Comparison of ENCODE assay signal across 14 mouse cellular contexts in genomic region chr2:20964461-20964860, GRCm38 (mm10). TPM values are rescaled to one million over a fixed set of nuclear protein-coding genes. Genes with fewer than 3 reads are reported as not detected.
DNase-seq lines count a peak whose midpoint lies in the region; ATAC-seq and TF ChIP-seq lines count a peak whose summit lies in the region.
"Had no signal": no experiment of that assay in that cellular context is flagged by ENCODE, and none has a peak within 500 bp of the region (broad histone marks: within the 10 kb centered on the region; RNA-seq: fewer than 3 reads in every experiment).

No protein-coding gene starts in this region.

- H3K27me3 ChIP-seq in heart, embryonic 13.5 days (replicated peaks), result no peaks in the 10 kb centered on the region
- no peaks in the 10 kb centered on the region for H3K27me3 ChIP-seq in forebrain, embryonic 15.5 days
- H3K27me3 ChIP-seq in midbrain, embryonic 11.5 days (ENCODE audit: control insufficient read depth, insufficient read depth, low read length), result no peaks in the 10 kb centered on the region
- H3K27me3 ChIP-seq: CH12.LX had no signal

- no peak for TF ChIP-seq POLR2A in cortical plate, adult 2 months (IDR thresholded peaks at IDR 0.05; ENCODE audit: extremely low read depth, insufficient read depth, low read length)

- H3K4me2 ChIP-seq in heart, embryonic 13.5 days, result peak overlapping the region; percentile 49
- peak overlapping the region; percentile 84 for H3K4me2 ChIP-seq in forebrain, embryonic 15.5 days (replicated peaks)
- H3K4me2 ChIP-seq in midbrain, embryonic 11.5 days, result peak overlapping the region; percentile 34

- DNase-seq in heart, adult 18-20 months, result no peak
- DNase-seq in midbrain, embryonic 11.5 days (ENCODE audit: low spot score, missing footprints), result peak; percentile 86
- DNase-seq in adrenal gland, postnatal 14 days, result no peak
- DNase-seq in thymus, postnatal 36 days, result no peak
- no peak for DNase-seq in thymus, postnatal 0 days (ENCODE audit: low spot score)
- DNase-seq: adrenal gland, postnatal 36 days; cerebellum, adult 9-11 months; gastrocnemius, postnatal 36 days; lung, adult 2 months had no signal

- H3K36me3 ChIP-seq in heart, embryonic 13.5 days, result no peaks in the 10 kb centered on the region
- H3K36me3 ChIP-seq in forebrain, embryonic 15.5 days, result no peaks in the 10 kb centered on the region
- H3K36me3 ChIP-seq in midbrain, embryonic 11.5 days (ENCODE audit: control insufficient read depth, insufficient read depth, low read length), result no peaks in the 10 kb centered on the region

- no peak for ATAC-seq in heart, embryonic 13.5 days (ENCODE audit: extremely low read depth, insufficient number of reproducible peaks, low FRiP score, low TSS enrichment)
- ATAC-seq in forebrain, embryonic 15.5 days (replicated peaks), result no peak
- no peak for ATAC-seq in midbrain, embryonic 11.5 days (ENCODE audit: low FRiP score)

- 0 out of 2 replicates have a peak overlapping the region, but pooled peaks have one; percentile 10 for H3K4me3 ChIP-seq in heart, embryonic 13.5 days
- peak overlapping the region; percentile 87 for H3K4me3 ChIP-seq in cortical plate, adult 2 months (ENCODE audit: insufficient read depth, low read length)
- peak overlapping the region; percentile 21 for H3K4me3 ChIP-seq in forebrain, embryonic 15.5 days
- H3K4me3 ChIP-seq in midbrain, embryonic 11.5 days (ENCODE audit: low read depth, low read length), result no peak overlapping the region

- no peaks in the 10 kb centered on the region for H3K9me3 ChIP-seq in heart, embryonic 13.5 days
- H3K9me3 ChIP-seq in forebrain, embryonic 15.5 days, result no peaks in the 10 kb centered on the region
- H3K9me3 ChIP-seq in midbrain, embryonic 11.5 days (ENCODE audit: control insufficient read depth, low read length), result no peaks in the 10 kb centered on the region

- H3K27ac ChIP-seq in heart, embryonic 13.5 days (replicated peaks), result no peak overlapping the region
- H3K27ac ChIP-seq in cortical plate, adult 2 months (ENCODE audit: insufficient read depth, low read length), result no peak overlapping the region
- H3K27ac ChIP-seq in forebrain, embryonic 15.5 days (replicated peaks), result no peak overlapping the region
- no peak overlapping the region for H3K27ac ChIP-seq in midbrain, embryonic 11.5 days (ENCODE audit: low read depth, low read length)
- H3K27ac ChIP-seq: kidney, postnatal 0 days had no signal

- peaks cover 66% of the 10 kb centered on the region for H3K4me1 ChIP-seq in heart, embryonic 13.5 days
- H3K4me1 ChIP-seq in cortical plate, adult 2 months (ENCODE audit: control insufficient read depth, insufficient read depth, low read length), result peaks cover 12% of the 10 kb centered on the region
- H3K4me1 ChIP-seq in forebrain, embryonic 15.5 days, result peaks cover 59% of the 10 kb centered on the region
- H3K4me1 ChIP-seq in midbrain, embryonic 11.5 days (ENCODE audit: control insufficient read depth, insufficient read depth, low read length), result peaks cover 47% of the 10 kb centered on the region

- peak overlapping the region; percentile 12; the same call in 1 of the 2 replicates for H3K9ac ChIP-seq in heart, embryonic 13.5 days
- peak overlapping the region; percentile 42 for H3K9ac ChIP-seq in forebrain, embryonic 15.5 days (replicated peaks)
- no peak overlapping the region for H3K9ac ChIP-seq in midbrain, embryonic 11.5 days (ENCODE audit: low read length)

- TF ChIP-seq CTCF in cortical plate, adult 2 months (IDR thresholded peaks at IDR 0.05; ENCODE audit: extremely low read depth, insufficient read depth, low read length), result no peak

RNA-seq across cellular contexts. Expression of gene Arhgap21, which starts 4.2 kb away (rescaled TPM):
- 11.7 and 11.8 TPM in 2 replicates for polyA plus RNA-seq in heart, embryonic 13.5 days (2015; fragmentation: Nextera tagmentation; extraction: Ambion mirVana)
- 10 to 100 TPM; 61.8 to 72.0 TPM for total RNA-seq in heart, adult 18-20 months (2021)
- 104 and 131 TPM in 2 replicates for polyA plus RNA-seq in cortical plate, adult 2 months (2012; rRNA removed)
- polyA plus RNA-seq in forebrain, embryonic 15.5 days (2015; fragmentation: Nextera tagmentation; extraction: Ambion mirVana), result 41.5 and 42.3 TPM in 2 replicates
- polyA plus RNA-seq in midbrain, embryonic 11.5 days (2014; fragmentation: Nextera tagmentation; extraction: Ambion mirVana), result 56.9 and 57.4 TPM in 2 replicates
- 59.0 and 62.5 TPM in 2 replicates for total RNA-seq in adrenal gland, postnatal 14 days (2021)
- 2.4 and 2.8 TPM in 2 replicates for polyA plus RNA-seq in thymus, postnatal 0 days (2015; fragmentation: Nextera tagmentation; extraction: Ambion mirVana)

Comparison
In these comparisons a context has a peak if more than half of its experiments do, and no peak if none do; other contexts are left out.
1. H3K4me2 ChIP-seq: peak in every context shown above with its lines; median percentile 84 in forebrain, embryonic 15.5 days; 49 in heart, embryonic 13.5 days; 34 in midbrain, embryonic 11.5 days.